Mouse (Mus musculus) stomach, postnatal 0 days (tissue): ENCODE measurements around the gene Obp2a. TPM values are rescaled to one million over a fixed set of nuclear protein-coding genes. Genes with fewer than 3 reads are reported as not detected.
"Not testable (repeated sequence)": the region's sequence is repeated elsewhere in the genome, so short reads cannot be mapped to it uniquely, and the experiment has no call there.

Experiments
- ATAC-seq: fragments of 200-750 bp; cut with Nextera tagmentation; 2 replicates; pipeline ENCODE4 v1.8.0; 2017; ENCODE audit not compliant: low FRiP score, low TSS enrichment
- DNase-seq: peaks from one replicate; pipeline ENCODE4 v3.0.0-alpha.2; 2016; ENCODE audit warnings: low spot score
- H3K27ac ChIP-seq: fragments of 300-500 bp; sonication (generic); replicated peaks from 2 replicates; pipeline ENCODE4 v1.5.1; 2014; ENCODE audit warnings: mild to moderate bottlenecking, control low read depth
- H3K27me3 ChIP-seq: fragments of 300-500 bp; sonication (generic); 2 replicates; pipeline ENCODE4 v1.6.1; 2014; ENCODE audit warnings: low read length; ENCODE audit not compliant: control insufficient read depth, insufficient read depth
- H3K36me3 ChIP-seq: fragments of 300-500 bp; sonication (generic); 2 replicates; pipeline ENCODE4 v1.6.1; 2014; ENCODE audit warnings: low read length, mixed read lengths; ENCODE audit not compliant: control insufficient read depth, insufficient read depth
- H3K4me1 ChIP-seq: fragments of 300-500 bp; sonication (generic); replicated peaks from 2 replicates; pipeline ENCODE4 v1.6.1; 2014; ENCODE audit warnings: antibody characterized with exemption; ENCODE audit not compliant: control insufficient read depth, insufficient read depth
- H3K4me2 ChIP-seq: fragments of 300-500 bp; sonication (generic); replicated peaks from 2 replicates; pipeline ENCODE4 v1.6.1; 2014; ENCODE audit warnings: low read depth, mild to moderate bottlenecking, control low read depth, moderate library complexity
- H3K4me3 ChIP-seq: fragments of 300-500 bp; sonication (generic); 2 replicates; pipeline ENCODE4 v1.5.1; 2014; ENCODE audit warnings: low read depth, low read length, control low read depth
- H3K9ac ChIP-seq: fragments of 300-500 bp; sonication (generic); 2 replicates; pipeline ENCODE4 v1.6.1; 2014; ENCODE audit warnings: mild to moderate bottlenecking, low read length, control low read depth, mixed read lengths
- H3K9me3 ChIP-seq: fragments of 300-500 bp; sonication (generic); 2 replicates; pipeline ENCODE4 v1.6.1; 2016; ENCODE audit warnings: low read length; ENCODE audit not compliant: control insufficient read depth
- CTCF ChIP-seq: IDR thresholded peaks from 2 replicates; pipeline ENCODE4 v1.5.1; 2016; ENCODE audit warnings: antibody characterized with exemption, low read depth, mild to moderate bottlenecking, moderate library complexity
- EP300 ChIP-seq: optimal IDR thresholded peaks from 2 replicates; pipeline ENCODE3; 2016; ENCODE audit warnings: antibody characterized with exemption
- WGBS: fragments of 180-500 bp; shearing (Covaris S2); extraction: QIAGEN DNeasy Blood & Tissue Kit; methylation state at CpG from one replicate; pipeline ENCODE4 v1.1.7; 2014; 5-methylcytosine and 5-hydroxymethylcytosine counted together
- polyA plus RNA-seq: library from polyadenylated mRNA; unstranded; fragments of >200 nt; fragmentation: Nextera tagmentation; extraction: Ambion mirVana; gene quantifications from 2 replicates; pipeline ENCODE4 v1.2.1, GENCODE M21; 2015

The Obp2a gene
- polyA plus RNA-seq: 0.39 TPM in 1 of 2 replicates, not detected in the other

DNA sequence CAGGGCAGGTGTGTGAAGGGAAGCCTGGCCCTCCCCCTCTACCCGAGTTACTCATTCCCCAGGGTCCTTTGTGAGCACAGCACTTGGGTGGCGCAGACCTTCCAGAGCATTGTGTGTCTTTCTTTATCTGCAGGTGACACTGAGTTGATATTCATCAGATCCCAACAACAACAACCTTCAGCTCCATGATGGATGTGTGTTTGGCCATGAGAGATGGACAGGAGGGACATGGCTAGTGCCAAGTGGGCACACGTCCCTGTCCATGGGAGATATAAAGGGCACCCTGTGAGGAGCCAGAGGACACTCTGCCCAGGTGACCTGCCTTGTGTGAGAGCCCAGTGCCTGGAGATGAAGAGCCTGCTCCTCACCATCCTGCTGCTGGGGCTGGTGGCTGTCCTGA is at the start of gene Obp2a:
Obp2a (plus strand) TSS at position 301 of the 400 bp plus-strand sequence.
- not testable (repeated sequence) for DNase-seq, ATAC-seq, H3K9me3 ChIP-seq, H3K27me3 ChIP-seq, H3K4me1 ChIP-seq, H3K4me3 ChIP-seq, H3K36me3 ChIP-seq, H3K27ac ChIP-seq, H3K4me2 ChIP-seq, H3K9ac ChIP-seq
- 61% methylated on average over 3 of the region's 3 CpGs for WGBS

DNA sequence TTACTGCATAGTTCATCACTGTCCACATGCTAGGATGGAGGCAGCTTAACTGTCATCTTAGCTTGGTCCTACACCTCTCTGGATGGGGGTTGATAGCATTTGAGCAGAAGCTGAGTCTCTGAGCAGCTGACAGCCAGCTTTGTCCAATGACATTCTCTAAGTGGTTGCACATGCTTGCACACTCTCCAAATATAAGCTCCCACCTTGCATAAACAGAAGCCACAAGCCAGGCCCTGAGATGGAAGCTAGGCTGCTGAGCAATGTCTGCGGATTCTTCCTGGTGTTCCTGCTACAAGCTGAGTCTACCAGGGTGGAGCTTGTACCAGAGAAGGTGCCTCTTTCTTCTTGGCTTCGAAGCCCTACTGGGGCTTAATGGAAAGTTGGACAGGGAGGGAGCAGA is 46.9 kb upstream of the Obp2a start, which contains the start of gene Lcn8:
Lcn8 (plus strand) TSS at position 219 of the 400 bp plus-strand sequence.
- Histone ChIP-seq H3K9me3 (no peaks in the 10 kb centered on the region), H3K4me1 (no peaks in the 10 kb centered on the region), H3K36me3 (no peaks in the 10 kb centered on the region), H3K9ac (no peak within 1 kb of the TSS), H3K27ac (no peak within 1 kb of the TSS), H3K4me2 (no peak within 1 kb of the TSS), H3K4me3 (no peak within 1 kb of the TSS), H3K27me3 (no peaks in the 10 kb centered on the region)
- TF ChIP-seq CTCF (no peak), EP300 (no peak)
- DNase-seq (no peak), ATAC-seq (peak; percentile 59; the same call in 1 of the 2 replicates)
- WGBS: 72% methylated on average over 2 of the region's 2 CpGs

DNA sequence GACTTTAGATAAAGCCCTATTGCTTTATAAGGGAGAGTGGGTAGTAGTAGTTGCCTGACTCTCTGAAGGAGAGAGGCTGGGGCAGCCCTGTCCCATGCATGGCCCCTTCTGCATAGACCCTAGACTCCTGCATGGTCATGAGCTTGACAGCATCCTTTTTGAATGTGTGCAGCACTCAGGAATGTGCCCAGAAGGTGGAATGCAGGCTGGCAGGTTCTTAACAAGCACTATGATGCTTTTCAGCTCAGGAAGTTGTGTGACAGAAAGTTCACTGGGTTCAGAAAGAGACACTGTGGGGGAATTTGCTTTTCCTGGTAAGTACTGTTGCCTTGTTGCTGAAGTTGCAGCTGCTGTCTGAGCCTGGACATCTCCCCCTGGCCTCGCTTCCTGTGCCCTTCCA is 45.3 kb upstream of the Obp2a start:
- WGBS: 52% methylated on average over 1 of the region's 1 CpGs
- Histone ChIP-seq H3K9ac (no peak overlapping the region), H3K4me1 (no peaks in the 10 kb centered on the region), H3K27me3 (no peaks in the 10 kb centered on the region), H3K27ac (no peak overlapping the region), H3K36me3 (no peaks in the 10 kb centered on the region), H3K4me2 (no peak overlapping the region), H3K4me3 (no peak overlapping the region), H3K9me3 (no peaks in the 10 kb centered on the region)
- TF ChIP-seq CTCF: no peak
- TF ChIP-seq EP300: no peak
- ATAC-seq: no peak
- no peak for DNase-seq

DNA sequence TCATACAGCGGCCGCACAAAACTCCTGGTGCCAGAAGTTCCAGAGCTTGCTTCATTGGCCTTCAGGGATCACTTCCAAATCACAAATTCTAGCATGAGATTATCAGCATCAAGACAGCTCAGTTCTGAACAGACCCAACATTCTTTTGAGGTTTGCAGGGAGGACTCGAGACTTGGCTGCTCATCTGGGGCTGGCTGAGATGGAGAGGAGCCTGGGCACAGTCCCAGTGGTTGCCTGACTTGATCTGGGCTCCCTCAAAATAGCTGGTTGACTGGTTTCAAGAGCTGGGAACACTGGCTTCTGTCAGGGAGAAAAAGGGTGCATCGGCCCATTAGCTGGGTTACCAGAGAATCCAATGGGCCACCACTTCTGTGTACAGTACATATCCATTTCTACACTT is 43.2 kb upstream of the Obp2a start:
- Histone ChIP-seq H3K9me3 (no peaks in the 10 kb centered on the region), H3K4me3 (no peak overlapping the region), H3K27ac (no peak overlapping the region), H3K36me3 (no peaks in the 10 kb centered on the region), H3K9ac (no peak overlapping the region), H3K27me3 (no peaks in the 10 kb centered on the region), H3K4me1 (no peaks in the 10 kb centered on the region), H3K4me2 (no peak overlapping the region)
- TF ChIP-seq EP300 (no peak), CTCF (no peak)
- ATAC-seq (no peak), DNase-seq (no peak)
- 63% methylated on average over 4 of the region's 4 CpGs for WGBS

DNA sequence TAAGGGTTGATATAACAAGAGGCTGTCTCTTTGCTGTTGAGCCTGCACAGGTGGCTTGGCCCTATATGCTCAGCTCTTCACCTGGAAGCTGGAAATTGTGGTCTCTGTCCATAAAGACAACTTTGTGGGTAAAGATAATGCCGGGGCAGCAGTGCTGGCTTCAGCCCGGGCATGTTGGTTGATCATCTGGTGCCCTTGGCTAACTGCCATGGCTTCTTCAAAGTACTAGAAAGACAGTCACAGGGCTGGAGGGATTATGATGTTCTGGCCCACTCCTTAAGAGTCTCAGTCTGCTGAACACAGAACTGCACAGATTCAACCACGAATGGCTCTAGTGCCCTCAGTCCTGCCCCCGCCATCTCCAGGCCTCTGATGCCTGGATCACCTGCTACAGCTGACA is 42.6 kb upstream of the Obp2a start:
- Histone ChIP-seq H3K27ac (no peak overlapping the region), H3K4me2 (no peak overlapping the region), H3K36me3 (no peaks in the 10 kb centered on the region), H3K4me3 (no peak overlapping the region), H3K9me3 (no peaks in the 10 kb centered on the region), H3K9ac (no peak overlapping the region), H3K4me1 (no peaks in the 10 kb centered on the region), H3K27me3 (no peaks in the 10 kb centered on the region)
- DNase-seq (no peak), ATAC-seq (no peak)
- 72% methylated on average over 4 of the region's 4 CpGs for WGBS
- TF ChIP-seq EP300 (no peak), CTCF (no peak)

DNA sequence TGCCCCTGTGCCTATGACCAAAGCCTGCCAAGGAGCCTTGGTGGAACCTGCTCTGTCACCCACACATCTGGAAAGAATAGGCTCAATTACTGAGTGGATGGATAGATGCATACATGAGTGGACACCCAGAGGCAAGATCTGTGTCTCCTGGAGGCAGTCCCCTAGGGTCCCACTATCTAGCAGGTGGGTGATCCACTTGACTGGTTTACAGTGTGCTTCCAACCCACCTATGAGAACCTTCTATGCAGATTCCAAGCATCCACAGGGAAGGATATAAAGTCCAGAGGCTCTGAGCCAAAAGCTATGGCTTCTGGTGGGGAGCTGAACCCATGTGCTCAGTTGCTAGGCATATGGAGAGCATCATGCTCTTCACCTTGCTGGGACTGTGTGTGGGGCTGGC is 42.2 kb upstream of the Obp2a start, which contains the start of gene Lcn5:
Lcn5 (plus strand) TSS at position 301 of the 400 bp plus-strand sequence.
- no peak within 1 kb of the TSS for H3K9ac ChIP-seq
- no peak for ATAC-seq

More for the DNA sequence above, 42.2 kb upstream of the Obp2a start, which contains the start of gene Lcn5:
- no peaks in the 10 kb centered on the region for H3K4me1 ChIP-seq
- H3K9me3 ChIP-seq: no peaks in the 10 kb centered on the region
- no peak within 1 kb of the TSS for H3K4me3 ChIP-seq
- no peak within 1 kb of the TSS for H3K27ac ChIP-seq
- no peak for TF ChIP-seq CTCF
- DNase-seq: no peak
- no peaks in the 10 kb centered on the region for H3K36me3 ChIP-seq
- no peaks in the 10 kb centered on the region for H3K27me3 ChIP-seq
- no peak within 1 kb of the TSS for H3K4me2 ChIP-seq
